Mouse (Mus musculus) cerebellum, postnatal 4 days (tissue): ENCODE measurements around the gene Nfatc4.

ENCODE experiments used
- DNase-seq, 2 experiments: peaks; one replicate each; pipeline ENCODE4 v3.0.0; 2022; ENCODE audit warnings: low spot score in 2 of 2, mixed read lengths in 1 of 2

The Nfatc4 gene

DNA sequence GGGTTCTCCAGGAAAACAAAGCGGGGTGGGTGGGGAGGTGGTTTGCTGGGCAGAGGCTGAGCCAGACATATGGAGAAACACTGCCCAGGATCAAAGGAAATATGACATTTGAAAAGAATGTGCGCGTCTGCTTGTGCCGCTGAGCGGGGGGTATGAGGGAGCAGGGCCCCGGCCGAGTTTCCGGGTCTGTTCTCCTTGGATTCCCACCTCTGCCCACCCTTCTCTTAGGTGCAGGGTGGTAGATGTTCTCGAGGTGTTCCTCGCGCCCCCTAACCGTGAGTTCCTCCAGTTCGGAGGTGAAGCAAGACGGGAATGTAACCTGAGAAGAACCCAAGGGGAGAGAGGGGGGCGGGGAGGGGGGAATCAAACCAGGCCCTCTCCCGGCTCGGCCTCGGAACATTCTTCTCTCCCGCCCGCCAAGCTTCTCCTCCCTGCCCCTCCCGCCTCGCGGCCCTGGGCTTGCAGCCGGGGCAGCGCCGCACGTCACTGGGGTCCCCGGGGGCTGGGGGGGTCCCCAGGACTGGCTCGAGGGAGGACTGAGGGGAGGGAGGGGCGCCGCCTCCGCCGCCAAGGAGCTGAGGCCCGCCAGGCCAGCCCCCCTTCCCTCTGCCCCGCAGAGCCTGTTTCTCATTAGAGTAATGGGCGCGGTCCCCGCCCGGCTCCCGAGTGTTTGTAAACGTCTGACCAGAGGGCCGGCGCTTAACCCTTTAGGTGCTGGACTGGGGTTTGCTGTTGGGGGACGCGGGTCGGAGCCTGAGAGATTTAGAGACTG, at the start of gene Nfatc4:
TSS of gene Nfatc4 (plus strand) at position 154 of the 772 bp plus-strand sequence.
- peak; percentile 57 to 78 for DNase-seq

- DNase-seq = no peak
Measured at GRCm38 (mm10) chr14:55776711-55777110, 46.2 kb upstream of the Nfatc4 start.

DNA sequence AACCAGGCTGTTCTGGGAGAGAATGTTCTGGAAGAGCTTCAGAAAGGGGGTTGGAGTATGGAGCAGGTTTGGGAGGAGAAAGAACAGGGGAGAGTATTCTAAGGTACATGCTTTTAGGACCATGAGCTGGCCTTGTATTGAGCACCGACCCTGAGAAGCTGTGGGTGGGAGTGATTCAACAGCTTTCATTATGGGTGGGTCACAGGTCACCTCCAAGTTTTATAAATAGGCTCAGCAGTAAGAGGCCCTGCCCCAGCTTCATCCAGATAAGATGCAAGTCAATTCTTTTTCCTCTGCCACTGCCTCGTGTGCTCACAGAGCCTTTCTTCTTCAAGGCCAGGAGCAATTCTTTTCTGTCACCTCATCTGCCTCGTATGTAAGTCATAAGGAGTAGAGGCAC, 45.8 kb upstream of the Nfatc4 start:
- DNase-seq = no peak

GRCm38 (mm10) chr14:55777806-55778205, 45.1 kb upstream of the Nfatc4 start:
- no peak for DNase-seq

DNA sequence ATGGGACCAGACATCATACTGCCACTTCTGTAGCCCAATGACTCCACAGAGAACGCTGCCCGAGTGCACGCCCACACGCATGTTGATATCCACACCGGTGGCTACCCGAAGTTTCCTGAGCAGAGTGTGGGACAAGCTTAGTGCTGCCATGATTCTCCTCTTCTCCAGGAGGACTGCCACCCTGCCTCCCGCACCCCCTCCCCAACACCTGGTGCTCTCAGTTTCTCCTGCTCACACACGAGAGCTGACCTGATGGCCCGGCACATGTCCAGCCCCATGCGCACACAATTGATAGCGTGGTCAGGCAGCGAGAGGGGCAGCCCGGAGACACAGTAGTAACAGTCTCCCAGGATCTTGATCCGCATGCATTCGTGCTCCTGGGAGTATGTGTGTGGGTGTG, 44.3 kb upstream of the Nfatc4 start:
- no peak for DNase-seq

- DNase-seq = no peak
Measured at GRCm38 (mm10) chr14:55779656-55780055, 43.3 kb upstream of the Nfatc4 start.

DNA sequence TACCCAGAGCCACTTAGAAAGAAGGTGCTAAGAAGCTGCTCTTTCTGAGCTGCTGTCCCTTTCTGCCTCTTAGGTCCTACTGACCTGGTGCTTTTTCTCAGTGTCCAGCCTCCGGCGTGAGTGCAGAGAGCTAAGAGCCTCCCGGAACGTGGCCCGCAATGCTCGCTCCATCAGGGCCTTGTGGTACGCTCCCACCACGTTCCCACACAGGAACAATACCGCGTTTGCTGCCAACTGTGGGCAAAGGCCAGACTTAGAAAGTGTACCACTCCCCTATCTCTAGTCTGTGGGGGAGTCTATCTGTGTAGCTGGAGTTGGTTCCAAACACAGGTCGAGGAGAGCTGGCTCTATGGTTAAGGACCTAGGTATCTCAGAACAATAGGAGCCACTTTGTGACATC, 42.2 kb upstream of the Nfatc4 start:
- no peak for DNase-seq

- DNase-seq = peak in 1 of 2 experiments; percentile 52
Measured at GRCm38 (mm10) chr14:55781310-55781709, 41.6 kb upstream of the Nfatc4 start.

- DNase-seq = peak in 1 of 2 experiments; percentile 1
Measured at GRCm38 (mm10) chr14:55782361-55782960, 40.5 kb upstream of the Nfatc4 start.

DNA sequence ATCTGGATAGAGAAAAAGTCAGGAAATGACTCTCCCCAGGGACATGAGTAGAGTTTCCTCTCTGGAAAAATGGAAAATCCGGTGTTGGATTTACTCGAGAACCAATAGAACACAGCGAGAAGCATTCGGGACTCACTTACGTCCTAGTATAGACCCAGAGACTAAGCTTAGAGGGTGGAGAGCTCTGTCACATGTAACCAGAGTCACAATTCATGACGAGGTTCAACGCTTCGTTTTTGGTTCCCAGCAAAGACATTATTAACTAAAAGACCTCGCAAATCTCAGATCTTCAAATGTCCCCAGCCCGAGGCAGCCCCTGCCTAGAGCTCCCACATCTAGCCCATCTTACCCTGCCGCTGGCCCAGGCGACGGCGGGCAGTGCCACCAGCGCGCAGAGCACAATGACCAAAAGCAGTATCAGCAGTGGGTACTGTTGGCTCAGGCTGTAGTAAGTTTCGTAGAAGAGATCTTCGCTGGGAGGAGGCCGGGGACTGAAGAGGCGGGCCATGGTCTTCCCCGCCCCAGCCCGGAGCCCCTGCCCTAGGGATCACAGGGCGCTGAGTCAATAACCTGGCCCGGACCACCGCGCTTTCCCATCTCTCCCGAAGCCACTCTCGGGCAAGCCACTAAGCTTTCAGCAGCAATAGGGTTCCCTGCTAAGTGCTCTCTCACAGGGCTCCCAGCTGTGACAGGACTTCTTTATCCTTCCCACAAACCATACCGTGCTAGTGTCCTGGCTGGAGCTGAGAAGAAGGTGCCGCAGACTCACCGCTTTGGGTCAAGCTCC, 39.6 kb upstream of the Nfatc4 start:
- peak in 1 of 2 experiments; percentile 2 for DNase-seq

- peak in 1 of 2 experiments; percentile 1 for DNase-seq
Measured at GRCm38 (mm10) chr14:55783958-55784235, 39.0 kb upstream of the Nfatc4 start, which contains the start of gene Adcy4. Gene Adcy4 (minus strand): TSS chr14:55784095.

DNA sequence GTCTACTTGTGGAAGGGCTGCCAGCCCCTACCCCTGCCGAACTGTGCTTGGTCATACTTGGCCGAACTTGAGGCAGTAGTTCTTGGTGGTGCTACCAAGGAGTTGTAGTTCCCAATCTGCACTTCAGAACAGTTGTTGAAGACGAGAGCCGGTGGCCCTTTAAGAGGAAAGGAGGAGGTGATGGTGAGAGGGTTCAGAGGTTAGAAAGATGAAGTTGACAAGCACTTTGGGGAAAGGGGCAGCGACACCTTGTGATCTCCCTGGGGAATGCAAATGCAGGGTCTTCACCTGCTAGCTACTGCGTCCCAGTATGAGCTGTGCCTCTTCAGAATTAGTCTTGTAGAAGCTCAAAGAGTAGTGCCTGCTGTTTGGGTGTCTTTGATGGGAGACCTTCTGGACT, 37.7 kb upstream of the Nfatc4 start:
- no peak for DNase-seq

DNA sequence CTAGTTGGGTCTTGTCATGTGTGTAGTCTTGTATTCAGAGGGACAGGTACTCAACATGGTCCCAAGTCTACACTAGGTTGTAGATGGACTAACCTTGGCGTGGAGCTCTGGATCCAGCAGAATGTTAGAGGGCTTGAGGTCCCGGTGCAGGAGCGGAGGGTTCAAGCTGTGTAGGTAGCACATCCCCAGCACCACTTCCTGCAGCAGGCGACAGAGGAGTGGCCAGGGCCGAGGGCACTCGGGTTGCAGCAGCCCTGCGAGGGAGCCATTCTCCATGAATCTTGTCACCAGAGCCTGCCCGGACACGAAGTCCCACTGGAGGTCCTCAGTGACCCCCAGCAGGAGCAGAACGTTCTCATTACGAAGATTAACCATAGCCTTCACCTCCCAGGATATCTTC, 35.2 kb upstream of the Nfatc4 start:
- DNase-seq = no peak

DNA sequence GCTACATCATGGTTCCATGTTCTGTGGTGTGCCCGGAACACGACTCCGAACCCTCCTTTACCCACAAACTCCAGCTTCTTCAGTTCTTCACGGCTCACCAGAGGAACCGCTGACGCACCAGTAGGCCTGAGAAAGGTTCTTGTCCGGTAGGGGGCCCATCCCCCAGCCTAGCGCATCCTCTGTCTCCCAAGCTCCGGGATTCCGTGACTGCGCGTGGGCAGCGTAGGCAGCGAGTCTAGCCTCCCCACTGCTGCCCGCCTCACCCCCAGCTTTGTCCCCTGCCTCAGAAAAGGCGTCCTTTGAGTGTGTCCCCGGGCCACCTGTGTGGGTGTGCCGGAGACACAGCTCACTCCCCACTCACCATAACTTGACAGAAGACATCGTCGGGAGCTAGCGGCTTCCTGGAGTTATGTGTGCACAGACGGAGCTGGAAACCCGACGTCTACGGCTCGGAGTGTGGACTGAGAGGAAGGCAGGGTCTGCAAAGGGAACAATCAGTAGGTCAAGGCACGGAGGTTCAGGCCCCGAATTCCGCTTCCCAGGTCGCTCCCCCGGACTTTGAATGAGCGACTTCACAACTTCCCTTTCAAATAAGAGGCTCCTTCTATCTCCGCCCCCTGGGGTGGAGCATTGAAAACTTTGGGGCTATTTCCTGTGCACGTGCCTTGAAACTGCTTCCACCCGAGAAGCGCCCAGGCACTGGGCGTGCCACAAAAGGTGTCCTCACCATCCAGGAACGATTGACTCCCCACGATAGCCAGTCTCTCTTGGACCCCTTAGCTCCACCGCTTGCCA, 34.5 kb upstream of the Nfatc4 start, which contains the start of gene Ripk3:
TSS of gene Ripk3 (minus strand) at position 610 of the 795 bp plus-strand sequence.
- no peak for DNase-seq

- no peak for DNase-seq
Measured at GRCm38 (mm10) chr14:55793461-55793860, 29.5 kb upstream of the Nfatc4 start.

DNA sequence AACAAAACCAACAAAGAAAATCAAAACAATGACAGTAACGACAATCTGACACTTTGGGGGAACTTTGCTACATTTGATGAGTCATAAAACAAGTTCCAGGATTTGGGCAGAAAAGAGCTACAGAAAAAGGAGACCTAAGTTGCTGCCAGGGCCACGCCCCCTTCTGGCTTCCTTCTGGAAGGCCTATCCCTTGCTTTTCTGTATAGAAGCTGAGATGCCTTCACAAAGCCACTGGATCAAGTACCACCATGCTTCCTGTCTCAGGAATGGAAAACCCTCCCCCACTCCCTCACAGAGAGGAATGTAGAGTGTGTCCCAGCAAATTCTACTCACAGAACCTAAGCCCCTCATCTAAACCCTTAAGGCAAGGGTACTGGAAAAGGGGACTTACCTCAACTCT, 29.0 kb upstream of the Nfatc4 start:
- no peak for DNase-seq

GRCm38 (mm10) chr14:55795380-55796163, 27.4 kb upstream of the Nfatc4 start:
- DNase-seq = no peak

DNA sequence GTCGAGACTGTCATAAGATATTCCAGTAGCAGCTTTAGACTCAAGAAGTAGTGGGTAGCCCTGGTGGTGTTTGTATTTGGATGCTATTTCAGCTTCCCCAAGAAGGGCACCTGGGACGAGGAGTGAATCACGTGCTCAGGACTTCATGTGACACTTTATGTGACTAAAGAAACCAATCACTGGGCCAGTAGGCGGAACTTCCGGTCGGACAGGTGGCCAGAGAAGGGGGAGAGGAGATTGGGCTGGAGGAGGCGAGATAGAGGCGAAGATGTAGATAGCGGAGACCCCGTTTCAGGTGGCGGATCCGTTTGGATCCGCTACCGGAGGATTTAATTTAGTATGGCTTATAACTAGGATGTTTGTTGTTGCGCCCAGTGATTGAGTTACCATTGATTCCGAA, 8.1 kb upstream of the Nfatc4 start:
- peak in 1 of 2 experiments; percentile 68 for DNase-seq

- peak in 1 of 2 experiments; percentile 29 for DNase-seq
Measured at GRCm38 (mm10) chr14:55815310-55815751, 7.6 kb upstream of the Nfatc4 start.

- peak in 1 of 2 experiments; percentile 0 for DNase-seq
Measured at GRCm38 (mm10) chr14:55819845-55820405, 3.0 kb upstream of the Nfatc4 start.
